Mouse (Mus musculus) heart, adult 2 months (tissue): ENCODE data around the gene Fzr1. TPM values are rescaled to one million over a fixed set of nuclear protein-coding genes. Genes with fewer than 3 reads are reported as not detected.

ENCODE experiments used
- DNase-seq, 2 experiments: peaks; one replicate each; pipeline ENCODE4 v3.0.0; 2021
- H3K27ac ChIP-seq: fragments of 200-600 bp; 2 replicates; pipeline ENCODE4 v1.8.1; 2022
- H3K27me3 ChIP-seq: fragments of 200-500 bp; 2 replicates; pipeline ENCODE4 v1.6.1; 2012; ENCODE audit warnings: mild to moderate bottlenecking, low read length, inconsistent platforms, mixed read lengths; ENCODE audit not compliant: control insufficient read depth, insufficient read depth
- H3K36me3 ChIP-seq: fragments of 200-500 bp; 2 replicates; pipeline ENCODE4 v1.6.1; 2012; ENCODE audit warnings: low read length, inconsistent platforms; ENCODE audit not compliant: control insufficient read depth, insufficient read depth
- H3K4me1 ChIP-seq: fragments of 200-500 bp; 2 replicates; pipeline ENCODE4 v1.6.1; 2011; ENCODE audit warnings: low read length; ENCODE audit not compliant: control insufficient read depth, insufficient read depth
- H3K4me3 ChIP-seq: fragments of 200-600 bp; 2 replicates; pipeline ENCODE4 v1.8.1; 2022
- H3K79me2 ChIP-seq: fragments of 200-500 bp; replicated peaks from 2 replicates; pipeline ENCODE4 v1.6.1; 2012; ENCODE audit warnings: mild to moderate bottlenecking, inconsistent platforms, low read length, moderate library complexity, mixed read lengths; ENCODE audit not compliant: control insufficient read depth, insufficient read depth
- H3K9ac ChIP-seq: fragments of 200-500 bp; 2 replicates; pipeline ENCODE4 v1.6.1; 2012; ENCODE audit warnings: low read depth, mild to moderate bottlenecking, control low read depth, inconsistent platforms, low read length, mixed read lengths
- CTCF ChIP-seq: fragments of 200-600 bp; IDR thresholded peaks from 2 replicates; pipeline ENCODE4 v1.8.1; 2022; ENCODE audit warnings: antibody characterized with exemption, mild to moderate bottlenecking, moderate library complexity
- EP300 ChIP-seq: fragments of 200-500 bp; IDR thresholded peaks from 2 replicates; pipeline ENCODE4 v1.6.1; 2011; ENCODE audit warnings: low read depth, low read length, control low read depth; ENCODE audit not compliant: insufficient read depth
- POLR2A ChIP-seq: fragments of 200-500 bp; IDR thresholded peaks from 2 replicates; pipeline ENCODE4 v1.6.1; 2011; ENCODE audit warnings: mild to moderate bottlenecking, low read depth, low read length, control low read depth; ENCODE audit not compliant: insufficient read depth
- WGBS: fragments of 180-500 bp; shearing (Covaris S2); methylation state at CpG from one replicate; pipeline ENCODE4 v1.1.7; 2018; 5-methylcytosine and 5-hydroxymethylcytosine counted together
- intact Hi-C: fragments of 180-260 bp; cut with DNase I; formaldehyde crosslinking; loops from one replicate; pipeline ENCODE4 v1.15.1; 2025
- polyA plus RNA-seq: library from polyadenylated mRNA; depleted of rRNA; stranded (reverse); fragments of >200 nt; gene quantifications from 2 replicates; pipeline ENCODE4 v1.2.3, GENCODE M21; 2012
- total RNA-seq, 2 experiments: library from RNA; stranded (reverse); gene quantifications; 2 replicates each; pipeline ENCODE4 v1.2.3; 2021

Gene Fzr1
- total and polyA plus RNA-seq, 3 experiments = 29.9 to 49.3 (median 31.5) TPM

DNA sequence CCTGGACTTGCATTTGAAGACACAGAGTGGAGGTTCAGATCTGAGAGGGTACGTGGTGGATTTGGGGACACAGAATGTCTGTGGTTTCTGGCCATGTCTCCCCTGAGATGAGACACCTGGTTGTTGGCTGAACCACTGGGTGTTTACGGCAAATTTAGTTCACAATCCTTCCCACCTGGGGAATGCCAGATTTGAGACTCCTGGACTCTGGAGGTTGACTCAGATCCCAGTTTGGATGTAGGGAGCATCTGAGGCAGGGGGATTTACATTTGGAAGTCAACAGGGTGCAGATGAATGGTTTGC, 1.0 kb downstream of the Fzr1 start:
- Histone ChIP-seq H3K4me3 (peak overlapping the region; percentile 99), H3K4me1 (peaks cover 4% of the 10 kb centered on the region; the same call in 1 of the 2 replicates), H3K27ac (peak overlapping the region; percentile 93; the same call in 1 of the 2 replicates), H3K27me3 (no peaks in the 10 kb centered on the region), H3K36me3 (no peaks in the 10 kb centered on the region), H3K9ac (peak overlapping the region; percentile 82), H3K79me2 (peaks cover 2% of the 10 kb centered on the region)
- TF ChIP-seq EP300 (no peak), POLR2A (no peak), CTCF (no peak)
- 50% methylated on average over 2 of the region's 2 CpGs for WGBS
- no peak for DNase-seq
- intact Hi-C loops = loop anchor here (2.0 kb wide), 1 partner anchor 27 kb away; the partner anchor contains the start of gene Hmg20b

DNA sequence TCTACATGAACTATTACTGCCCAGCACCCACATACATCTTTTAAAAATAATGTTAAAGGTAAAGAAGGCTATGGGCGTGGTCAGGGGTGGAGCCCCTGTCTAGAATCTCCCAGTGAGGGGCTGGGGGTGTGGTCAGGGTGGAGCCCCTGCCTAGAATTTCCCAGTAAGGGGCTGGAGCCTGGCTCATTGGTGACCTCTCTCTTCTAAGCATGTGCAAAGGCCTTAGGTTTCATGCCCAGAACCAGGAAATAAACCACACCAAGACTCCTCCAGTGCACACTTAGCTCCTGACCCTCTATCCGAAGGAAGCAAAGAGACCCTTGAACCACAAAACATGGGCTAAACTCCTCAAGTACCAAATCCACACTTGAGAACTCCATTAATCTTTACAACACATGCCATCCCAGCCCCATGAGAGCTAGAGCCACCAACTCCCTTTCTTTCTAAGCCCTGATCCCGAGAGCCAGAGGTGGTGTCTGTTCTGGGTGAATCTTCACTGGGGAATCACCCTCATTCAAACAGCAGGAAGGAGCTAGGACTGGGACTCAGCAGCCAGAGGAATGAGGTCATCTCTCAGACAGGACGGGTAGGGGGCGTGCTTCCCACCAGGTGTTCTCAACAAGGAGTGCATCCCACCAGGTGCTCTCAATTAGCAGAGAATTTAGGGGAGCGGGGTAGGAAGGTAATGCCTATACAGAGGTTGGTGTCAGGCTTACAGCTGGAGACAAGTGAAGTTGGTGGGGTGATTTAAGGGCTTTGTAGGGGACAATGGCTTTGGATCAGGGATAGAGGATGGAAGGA, 1.6 kb downstream of the Fzr1 start:
- intact Hi-C loops = loop anchor here (2.0 kb wide), 1 partner anchor 26 kb away; the partner anchor contains the start of gene Hmg20b
- H3K79me2 ChIP-seq = peaks cover 2% of the 10 kb centered on the region
- WGBS = 41% methylated on average over 6 of the region's 6 CpGs
- H3K4me1 ChIP-seq = peaks cover 4% of the 10 kb centered on the region; the same call in 1 of the 2 replicates
- H3K27me3 ChIP-seq = no peaks in the 10 kb centered on the region
- TF ChIP-seq CTCF (no peak), EP300 (no peak), POLR2A (no peak)
- no peak overlapping the region; the same call in 1 of the 2 replicates for H3K9ac ChIP-seq
- no peak overlapping the region for H3K4me3 ChIP-seq
- DNase-seq = no peak
- no peak overlapping the region for H3K27ac ChIP-seq
- H3K36me3 ChIP-seq = no peaks in the 10 kb centered on the region

GRCm38 (mm10) chr10:81375322-81375721, 3.0 kb downstream of the Fzr1 start:
- H3K4me3 ChIP-seq = no peak overlapping the region
- peaks cover 4% of the 10 kb centered on the region; the same call in 1 of the 2 replicates for H3K4me1 ChIP-seq
- peaks cover 2% of the 10 kb centered on the region for H3K79me2 ChIP-seq
- H3K27ac ChIP-seq = no peak overlapping the region
- no peaks in the 10 kb centered on the region for H3K36me3 ChIP-seq
- no peak for DNase-seq
- H3K27me3 ChIP-seq = no peaks in the 10 kb centered on the region
- TF ChIP-seq CTCF = no peak
- intact Hi-C loops = no loop called here
- WGBS = 94% methylated on average over 10 of the region's 10 CpGs
- no peak overlapping the region for H3K9ac ChIP-seq

DNA sequence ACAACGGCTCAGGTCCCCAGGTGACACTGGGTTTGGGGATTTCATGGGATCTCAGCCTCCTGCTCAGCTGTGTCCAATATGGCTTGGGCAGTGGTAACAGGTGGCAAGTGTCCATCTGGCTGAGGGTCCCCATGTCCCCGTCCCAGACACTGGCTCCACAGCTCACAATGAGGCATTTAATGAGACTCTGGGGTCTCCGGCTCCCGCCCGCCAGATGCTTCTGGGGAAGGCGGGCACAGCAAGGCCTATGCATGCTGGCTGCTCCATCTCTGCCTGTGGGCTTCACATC, 11.2 kb downstream of the Fzr1 start:
- peaks cover 7% of the 10 kb centered on the region for H3K4me1 ChIP-seq
- 93% methylated on average over 6 of the region's 6 CpGs for WGBS
- no peak overlapping the region for H3K27ac ChIP-seq
- no peak for DNase-seq
- no peak overlapping the region for H3K4me3 ChIP-seq
- no peaks in the 10 kb centered on the region for H3K27me3 ChIP-seq
- no peaks in the 10 kb centered on the region for H3K36me3 ChIP-seq
- H3K79me2 ChIP-seq = no peaks in the 10 kb centered on the region
- H3K9ac ChIP-seq = no peak overlapping the region
- intact Hi-C loops = no loop called here
- TF ChIP-seq POLR2A = no peak
- no peak for TF ChIP-seq CTCF
- no peak for TF ChIP-seq EP300

GRCm38 (mm10) chr10:81366477-81367206, 11.7 kb downstream of the Fzr1 start:
- TF ChIP-seq POLR2A = 0 out of 2 replicates have a peak, but pooled peaks have one; percentile 15
- no peak for TF ChIP-seq CTCF
- peak; percentile 7; the same call in 1 of the 2 replicates for TF ChIP-seq EP300
- intact Hi-C loops = no loop called here
- Histone ChIP-seq H3K4me1 (peaks cover 7% of the 10 kb centered on the region), H3K27me3 (no peaks in the 10 kb centered on the region), H3K27ac (no peak overlapping the region), H3K79me2 (no peaks in the 10 kb centered on the region), H3K4me3 (no peak overlapping the region), H3K9ac (no peak overlapping the region), H3K36me3 (no peaks in the 10 kb centered on the region)
- DNase-seq = no peak
- WGBS = 74% methylated on average over 6 of the region's 6 CpGs
